Mouse (Mus musculus) adrenal gland, postnatal 14 days (tissue): ENCODE data around the gene Dirc2. TPM values are rescaled to one million over a fixed set of nuclear protein-coding genes. Genes with fewer than 3 reads are reported as not detected.

Experiments used
- DNase-seq: peaks from one replicate; pipeline ENCODE4 v3.0.0; 2021; ENCODE audit warnings: mixed read lengths
- total RNA-seq: library from RNA; stranded (reverse); gene quantifications from 2 replicates; pipeline ENCODE4 v1.2.3, GENCODE M21; 2021

Dirc2 gene
- total RNA-seq, 1 experiment from 2014 or later, result 28.3 TPM

- DNase-seq, result no peak
Measured at GRCm38 (mm10) chr16:35738096-35738767, 30.9 kb downstream of the Dirc2 start.

- peak; percentile 82 for DNase-seq
Measured at GRCm38 (mm10) chr16:35734038-35734437, 35.1 kb downstream of the Dirc2 start.

DNA sequence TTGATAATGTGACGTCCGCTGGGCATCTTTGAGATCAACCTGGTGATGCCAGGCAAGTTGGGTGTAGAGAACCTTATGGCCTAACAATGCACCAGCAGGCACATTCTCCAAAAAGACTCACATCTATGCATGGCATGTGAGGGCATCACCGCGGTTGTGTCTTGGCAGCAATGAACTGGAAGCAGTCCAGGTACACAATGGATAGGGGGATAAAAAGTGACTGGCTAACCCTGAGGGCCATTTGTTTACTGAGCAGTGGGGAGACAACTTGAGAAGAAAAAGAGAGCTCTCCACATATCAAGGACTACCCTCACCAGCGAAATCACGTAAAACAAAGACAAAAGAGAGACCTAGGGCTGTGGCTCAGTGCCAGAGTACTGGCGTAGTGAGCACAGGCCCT is 37.1 kb downstream of the Dirc2 start:
- DNase-seq, result no peak

GRCm38 (mm10) chr16:35729151-35729738 is 39.9 kb downstream of the Dirc2 start:
- DNase-seq, result no peak

DNA sequence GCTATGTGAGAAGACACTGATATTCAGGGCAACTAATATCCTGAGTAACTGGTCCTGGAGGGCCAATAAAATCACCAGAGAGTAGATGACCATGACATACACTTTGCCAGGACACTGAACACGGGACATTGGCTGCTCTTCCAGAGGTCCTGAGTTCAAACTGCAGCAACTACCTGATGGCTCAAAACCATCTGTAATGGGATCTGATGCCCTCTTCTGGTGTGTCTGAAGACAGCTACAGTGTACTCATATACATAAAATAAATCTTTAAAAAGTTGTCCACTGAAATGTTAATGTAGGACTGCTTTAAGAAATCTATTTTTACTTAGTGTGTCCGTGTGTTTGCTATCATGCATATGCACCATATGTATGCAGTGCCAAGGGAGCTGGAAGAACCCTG is 42.6 kb downstream of the Dirc2 start:
- no peak for DNase-seq

DNA sequence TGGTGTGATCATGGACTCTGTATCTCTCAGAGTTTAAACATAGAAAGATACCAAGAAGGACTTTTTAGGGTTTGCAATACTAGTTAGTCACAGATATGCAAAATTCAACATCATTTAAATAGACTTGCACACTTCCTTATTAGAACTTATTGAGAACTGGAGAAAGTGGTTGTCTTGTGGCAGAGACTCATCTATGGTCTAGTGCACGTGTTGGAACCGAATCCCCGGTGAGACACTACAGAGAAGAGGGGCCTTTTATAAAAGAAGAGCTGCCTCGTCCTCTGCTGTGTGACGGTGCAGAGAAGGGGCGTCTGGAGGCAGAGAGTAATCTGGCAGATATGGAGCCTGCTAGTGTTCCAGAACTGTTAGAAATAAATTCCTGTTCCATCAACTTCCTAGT is 44.6 kb downstream of the Dirc2 start:
- no peak for DNase-seq

DNA sequence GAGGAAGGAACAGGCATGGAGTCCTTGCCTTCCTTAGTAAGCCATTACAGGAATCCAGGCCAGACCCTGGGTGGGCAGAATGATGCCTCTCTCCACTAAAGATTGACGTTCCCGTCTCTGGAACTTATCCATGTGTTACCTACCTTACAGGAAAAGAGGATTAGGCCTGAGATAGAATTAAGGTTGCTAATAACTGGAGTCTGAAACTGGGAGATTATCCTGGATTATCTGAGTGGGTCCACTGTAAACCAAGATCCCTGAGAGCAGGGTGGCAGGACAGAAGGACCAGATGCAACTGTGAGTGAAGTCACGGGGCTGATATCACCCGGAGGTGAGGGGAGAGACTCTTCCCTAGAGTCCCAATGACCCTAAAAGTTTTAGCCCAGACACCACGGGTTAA is 51.4 kb downstream of the Dirc2 start:
- DNase-seq, result no peak

DNA sequence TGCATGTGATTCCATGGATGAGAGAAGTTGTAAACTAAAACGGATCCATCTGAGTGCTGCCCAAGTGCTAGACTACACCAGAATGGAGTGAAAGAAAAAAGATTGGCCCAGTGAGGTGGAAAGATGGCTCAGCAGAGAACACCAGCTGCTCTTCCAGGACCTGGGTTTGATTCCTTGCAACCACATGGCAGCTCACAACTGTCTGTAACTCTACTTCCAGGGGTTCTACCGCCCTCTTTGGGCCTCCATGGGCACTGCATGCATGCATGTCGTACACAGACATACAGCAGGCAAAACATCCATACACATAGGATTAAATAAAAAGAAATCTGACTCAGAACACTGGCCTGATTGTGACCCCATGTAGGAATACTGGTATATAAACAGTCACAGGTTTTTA is 52.9 kb downstream of the Dirc2 start:
- peak; percentile 25 for DNase-seq

DNA sequence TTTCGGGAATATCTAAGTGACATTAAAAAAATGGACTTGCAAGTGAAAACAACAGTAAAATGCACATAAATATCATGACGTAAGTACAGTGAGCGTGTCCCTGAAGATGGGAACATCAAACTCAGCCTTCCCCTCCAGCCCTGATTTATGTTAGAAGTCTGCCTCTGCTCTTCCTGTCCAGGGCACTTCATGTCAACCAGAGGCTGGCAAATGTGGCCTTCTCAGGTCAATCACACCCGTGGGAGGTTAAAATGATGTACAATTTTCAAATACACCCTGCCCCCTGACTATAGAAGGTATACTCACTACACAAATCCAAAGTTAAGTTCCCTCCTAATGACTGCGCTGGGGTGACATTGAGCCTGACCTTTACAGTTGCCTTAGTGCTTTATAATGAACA is 53.4 kb downstream of the Dirc2 start:
- DNase-seq, result peak; percentile 64

DNA sequence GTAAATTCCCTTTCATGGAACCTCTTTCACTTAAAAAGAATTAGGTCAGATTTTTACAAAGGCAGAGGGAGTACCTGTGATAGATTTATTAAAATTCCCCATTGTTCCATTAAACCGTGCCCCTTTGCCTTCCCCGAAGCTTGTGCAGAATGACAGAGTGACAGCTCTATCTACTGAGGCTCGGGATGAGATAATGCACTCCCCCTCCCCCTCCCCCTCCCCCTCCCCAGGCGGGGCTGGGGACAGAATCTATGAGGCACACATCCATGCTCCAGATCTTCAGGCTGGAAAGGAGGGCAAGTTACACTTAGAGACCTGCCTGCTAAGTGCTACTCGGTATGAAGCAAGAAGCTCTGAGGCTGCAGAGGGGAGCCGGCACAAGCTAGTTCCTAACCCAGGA is 53.8 kb downstream of the Dirc2 start:
- DNase-seq, result no peak

DNA sequence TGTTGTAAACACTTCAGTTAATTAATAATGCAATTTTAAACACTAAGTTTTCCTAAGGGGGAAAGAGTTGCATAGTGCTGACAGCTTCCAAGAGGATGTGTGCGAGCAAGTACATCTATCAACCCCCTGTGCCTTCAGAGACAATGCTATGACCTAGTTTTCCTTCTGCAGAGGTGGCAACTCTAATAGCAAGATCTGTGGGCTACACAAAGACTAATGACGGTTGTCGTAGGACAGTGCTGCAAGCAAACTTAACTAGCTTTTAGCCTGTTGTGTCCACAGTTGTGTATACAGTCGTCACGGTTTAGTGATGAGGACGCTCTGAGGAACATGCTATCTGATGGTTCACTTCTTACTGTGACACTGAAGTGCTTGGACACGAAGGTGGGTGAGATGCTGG is 54.5 kb downstream of the Dirc2 start:
- no peak for DNase-seq

GRCm38 (mm10) chr16:35713606-35714005 is 55.5 kb downstream of the Dirc2 start:
- no peak for DNase-seq

DNA sequence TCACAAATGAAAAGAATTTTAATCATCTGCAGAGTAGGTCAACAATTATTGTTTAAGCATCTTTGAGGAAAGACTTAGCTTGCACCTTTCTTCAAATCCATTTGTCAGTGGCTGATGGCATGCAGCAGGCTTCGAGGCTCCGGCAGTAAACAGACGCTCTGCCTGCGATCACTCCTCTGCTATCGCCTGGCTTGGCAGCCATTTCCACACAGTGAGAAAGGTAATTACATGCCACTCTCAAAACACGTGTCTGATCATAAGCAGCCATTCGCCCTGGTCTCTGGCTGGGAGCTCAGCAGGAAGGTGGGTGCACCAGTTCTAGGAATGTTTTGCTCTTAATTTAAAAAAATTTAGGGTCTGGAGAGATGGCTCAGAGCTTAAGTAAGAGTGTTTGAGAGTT is 58.2 kb downstream of the Dirc2 start:
- DNase-seq, result no peak

GRCm38 (mm10) chr16:35707004-35707403 is 62.2 kb downstream of the Dirc2 start:
- no peak for DNase-seq

DNA sequence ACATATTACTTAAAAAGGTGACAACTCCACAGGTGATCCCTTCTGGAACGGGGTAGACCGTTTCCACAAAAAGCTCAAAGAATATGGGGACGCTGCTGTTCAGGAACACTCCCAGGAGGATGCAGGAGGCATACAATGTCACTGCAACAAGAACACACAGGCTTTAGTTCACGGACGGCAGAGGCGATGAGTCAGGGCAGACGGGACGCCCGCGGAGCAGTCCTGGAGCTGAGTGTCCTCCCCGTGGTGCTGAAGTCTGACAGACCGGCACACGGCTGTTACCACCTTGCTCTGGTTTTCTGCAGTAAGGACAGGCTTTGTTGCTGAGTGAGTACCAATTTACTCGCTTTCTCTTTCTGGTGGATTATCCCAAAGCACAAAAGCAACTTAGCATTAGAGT is 64.4 kb downstream of the Dirc2 start:
- peak; percentile 34 for DNase-seq

- DNase-seq, result no peak
Measured at GRCm38 (mm10) chr16:35703763-35704679, 65.1 kb downstream of the Dirc2 start.

GRCm38 (mm10) chr16:35701823-35702222 is 67.3 kb downstream of the Dirc2 start:
- DNase-seq, result no peak

DNA sequence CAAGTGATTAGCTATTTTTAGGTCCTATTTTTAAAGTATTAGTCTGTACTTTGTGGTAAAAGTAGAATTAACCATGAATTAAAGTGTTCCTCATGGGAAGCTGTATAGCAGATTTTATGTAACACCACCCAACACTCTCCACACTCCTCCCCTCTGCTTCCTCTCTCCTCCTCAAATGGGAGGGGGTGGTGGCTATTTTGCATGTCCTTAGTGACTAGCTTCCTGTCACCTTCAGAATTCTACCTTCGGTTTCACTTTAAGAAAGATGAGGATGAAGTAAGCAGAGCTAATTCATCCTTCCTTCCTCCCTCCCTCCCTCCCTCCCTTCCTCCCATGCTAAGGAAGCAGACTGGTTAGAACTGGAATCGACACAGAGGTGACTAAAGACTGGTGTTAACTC is 73.1 kb downstream of the Dirc2 start:
- DNase-seq, result no peak

- no peak for DNase-seq
Measured at GRCm38 (mm10) chr16:35694250-35694846, 74.8 kb downstream of the Dirc2 start.

DNA sequence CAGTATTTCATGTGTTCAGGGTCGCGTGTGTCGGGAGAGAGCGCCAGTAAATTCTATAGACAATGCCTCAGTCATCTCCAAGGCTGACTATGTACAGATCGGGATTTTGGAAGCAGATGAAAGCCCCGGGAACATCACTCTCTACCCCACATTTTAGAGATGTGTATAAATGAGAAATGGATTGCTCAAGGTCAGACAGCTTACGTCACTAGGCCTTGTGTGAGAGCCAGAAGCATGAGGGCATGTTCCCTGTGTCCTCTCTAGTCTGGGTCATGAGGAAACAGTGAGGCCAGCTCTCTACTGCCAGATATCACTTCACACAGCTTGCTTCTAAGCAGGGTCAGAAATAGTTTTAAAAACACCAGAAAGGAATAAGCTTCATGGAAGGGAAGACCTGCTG is 77.5 kb downstream of the Dirc2 start:
- DNase-seq, result peak; percentile 85

- peak; percentile 55 for DNase-seq
Measured at GRCm38 (mm10) chr16:35686491-35686890, 82.7 kb downstream of the Dirc2 start.

DNA sequence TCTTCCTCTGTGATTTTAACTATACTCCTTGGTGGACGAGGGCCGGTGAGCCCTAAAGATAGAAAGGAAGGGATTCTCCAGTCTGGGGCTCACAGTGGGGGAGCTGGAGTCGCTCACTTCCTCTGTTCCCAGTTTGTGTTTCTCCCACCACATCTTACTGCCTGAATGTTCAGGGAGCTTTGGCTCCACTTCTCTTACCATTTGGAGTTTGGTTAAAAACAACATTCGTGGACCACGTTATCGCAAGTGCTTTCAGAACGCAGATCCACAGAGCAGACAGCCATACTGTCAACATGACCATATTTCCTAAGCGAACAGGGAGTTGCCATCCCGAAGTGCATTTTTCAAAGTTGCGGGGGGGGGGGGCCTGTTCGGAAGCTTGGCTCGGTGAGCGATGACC is 84.1 kb downstream of the Dirc2 start:
- DNase-seq, result no peak
